Mouse (Mus musculus) myocyte (in vitro differentiated cells): ENCODE data around the gene Bcl2. TPM values are rescaled to one million over a fixed set of nuclear protein-coding genes. Genes with fewer than 3 reads are reported as not detected.
A peak's percentile ranks its signal among the peaks of the same experiment; 100 is the strongest.

Experiments used
- H3K27me3 ChIP-seq: one replicate; pipeline ENCODE4 v1.6.1; 2011; ENCODE audit not compliant: control insufficient read depth, insufficient read depth, insufficient read length
- H3K36me3 ChIP-seq: one replicate; pipeline ENCODE4 v1.6.1; 2011; ENCODE audit not compliant: control insufficient read depth, insufficient read depth
- H3K4me2 ChIP-seq: one replicate; pipeline ENCODE4 v1.6.1; 2011; ENCODE audit warnings: low read depth, control low read depth
- H3K4me3 ChIP-seq: one replicate; pipeline ENCODE4 v1.5.1; 2011; ENCODE audit warnings: mild to moderate bottlenecking, control low read depth, moderate library complexity
- H3K79me2 ChIP-seq: one replicate; pipeline ENCODE4 v1.6.1; 2011; ENCODE audit not compliant: control insufficient read depth, insufficient read depth
- H3ac ChIP-seq: one replicate; pipeline ENCODE4 v1.6.1; 2011; ENCODE audit not compliant: control insufficient read depth, insufficient read length
- CEBPB ChIP-seq: IDR thresholded peaks from 2 replicates; pipeline ENCODE4 v1.6.1; 2011; ENCODE audit warnings: mild to moderate bottlenecking, moderate library complexity; ENCODE audit not compliant: poor library complexity, insufficient read depth, severe bottlenecking
- E2F4 ChIP-seq: IDR thresholded peaks from one replicate; pipeline ENCODE4 v1.6.1; 2011; ENCODE audit warnings: mild to moderate bottlenecking, control low read depth, moderate library complexity; ENCODE audit not compliant: insufficient read depth
- MAX ChIP-seq: IDR thresholded peaks from one replicate; pipeline ENCODE4 v1.6.1; 2011; ENCODE audit warnings: low read depth, mild to moderate bottlenecking, control low read depth
- MYOD1 ChIP-seq, 3 experiments: IDR thresholded peaks; one replicate each; pipeline ENCODE4 v1.6.1; 2011; ENCODE audit warnings: control low read depth in 2 of 3, low read depth in 2 of 3, mild to moderate bottlenecking in 2 of 3, moderate library complexity in 1 of 3; ENCODE audit not compliant: insufficient read length in 2 of 3, control insufficient read depth in 1 of 3
- MYOG ChIP-seq, 3 experiments: IDR thresholded peaks; one replicate each; pipeline ENCODE4 v1.6.1; 2011; ENCODE audit warnings: control low read depth in 2 of 3, low read depth in 2 of 3, mild to moderate bottlenecking in 2 of 3; ENCODE audit not compliant: insufficient read length in 2 of 3, control insufficient read depth in 1 of 3, insufficient read depth in 1 of 3
- POLR2A ChIP-seq: IDR thresholded peaks from one replicate; pipeline ENCODE4 v1.6.1; 2011; ENCODE audit warnings: low read depth, mild to moderate bottlenecking, control low read depth, moderate library complexity; ENCODE audit not compliant: insufficient read length
- POLR2AphosphoS2 ChIP-seq: IDR thresholded peaks from one replicate; pipeline ENCODE4 v1.6.1; 2011; ENCODE audit warnings: low read depth, control low read depth; ENCODE audit not compliant: insufficient read length
- REST ChIP-seq: IDR thresholded peaks from one replicate; pipeline ENCODE4 v1.6.1; 2011; ENCODE audit warnings: mild to moderate bottlenecking, control low read depth, moderate library complexity; ENCODE audit not compliant: insufficient read depth, insufficient read length
- SRF ChIP-seq: IDR thresholded peaks from one replicate; pipeline ENCODE4 v1.6.1; 2011; ENCODE audit warnings: low read depth; ENCODE audit not compliant: control insufficient read depth, insufficient read length
- TCF12 ChIP-seq: IDR thresholded peaks from one replicate; pipeline ENCODE4 v1.6.1; 2011; ENCODE audit warnings: mild to moderate bottlenecking, control low read depth; ENCODE audit not compliant: poor library complexity, insufficient read depth, severe bottlenecking
- TCF3 ChIP-seq: IDR thresholded peaks from one replicate; pipeline ENCODE4 v1.6.1; 2011; ENCODE audit warnings: low read depth, control low read depth; ENCODE audit not compliant: insufficient read length
- USF1 ChIP-seq: IDR thresholded peaks from one replicate; pipeline ENCODE4 v1.6.1; 2011; ENCODE audit warnings: low read depth, mild to moderate bottlenecking, control low read depth, moderate library complexity
- polyA plus RNA-seq: library from polyadenylated mRNA; unstranded; fragments of >200 nt; fragmentation: generic; extraction: Trizol; gene quantifications from one replicate; pipeline ENCODE4 v1.2.1, GENCODE M21; 2012; ENCODE audit warnings: missing spikeins

Gene Bcl2
- polyA plus RNA-seq, 1 experiment: 1.9 TPM

- Histone ChIP-seq H3K79me2 (no peaks in the 10 kb centered on the region), H3K4me2 (peak overlapping the region; percentile 60), H3K27me3 (no peaks in the 10 kb centered on the region), H3ac (no peak overlapping the region), H3K36me3 (no peaks in the 10 kb centered on the region), H3K4me3 (no peak overlapping the region)
- 0 out of 2 replicates have a peak, but pooled peaks have one; percentile 21 for TF ChIP-seq CEBPB
- TF ChIP-seq E2F4: no peak
- no peak for TF ChIP-seq MAX
- TF ChIP-seq MYOD1 (IDR thresholded peaks at IDR 0.05; ENCODE audit: control insufficient read depth in 1 of 3, insufficient read length in 2 of 3, low read depth in 2 of 3): peak; percentile 87 to 95 (median 92)
- TF ChIP-seq TCF12: peak; percentile 53
- TF ChIP-seq USF1: peak; percentile 12
- peak; percentile 23 for TF ChIP-seq SRF
- TF ChIP-seq POLR2A: no peak
- TF ChIP-seq TCF3: no peak
- TF ChIP-seq REST: no peak
- TF ChIP-seq POLR2AphosphoS2: no peak
- TF ChIP-seq MYOG (IDR thresholded peaks at IDR 0.05; ENCODE audit: control insufficient read depth in 1 of 3, insufficient read depth in 1 of 3, insufficient read length in 2 of 3, low read depth in 2 of 3): peak in 1 of 3 experiments; percentile 37
These were observed 86.8 kb downstream of the Bcl2 start for GRCm38 (mm10) chr1:106627241-106627640.

DNA sequence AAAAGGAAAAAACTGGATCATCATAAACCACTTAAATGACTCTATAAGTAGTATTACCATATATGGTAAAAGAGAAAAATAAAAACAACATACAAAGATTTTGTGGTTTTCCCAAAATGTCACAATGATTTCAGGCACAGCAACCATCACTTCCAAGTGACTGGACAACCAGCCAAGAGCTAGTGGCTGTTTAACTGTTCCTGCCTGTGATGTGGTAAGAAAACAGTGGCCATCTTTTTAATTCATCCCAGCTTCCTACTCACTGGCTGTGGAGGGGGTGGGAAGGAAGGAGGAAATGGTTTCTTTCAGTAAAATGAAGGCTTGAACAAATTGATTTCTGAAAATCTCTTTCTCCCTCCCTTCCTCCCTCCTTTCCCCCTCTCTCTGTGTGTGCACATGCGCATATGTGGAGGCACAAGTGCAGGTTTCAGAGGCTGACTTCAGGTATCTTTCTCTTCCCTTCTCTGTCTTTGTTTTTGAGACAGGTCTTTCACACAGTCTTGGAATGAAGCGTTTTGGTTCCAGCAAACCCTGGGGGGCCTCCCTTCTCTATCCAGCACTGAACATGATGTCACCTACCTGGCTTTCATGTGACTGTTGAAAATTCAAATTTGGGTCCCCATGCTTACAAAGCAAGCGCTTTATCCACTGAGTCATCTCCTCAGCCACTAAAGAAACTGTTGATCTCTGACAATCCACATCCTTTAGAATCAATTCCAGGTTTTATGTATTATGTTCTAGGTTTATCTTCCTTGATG is 93.7 kb downstream of the Bcl2 start:
- Histone ChIP-seq H3ac (no peak overlapping the region), H3K79me2 (no peaks in the 10 kb centered on the region), H3K27me3 (no peaks in the 10 kb centered on the region), H3K36me3 (no peaks in the 10 kb centered on the region), H3K4me2 (no peak overlapping the region), H3K4me3 (no peak overlapping the region)
- no peak for TF ChIP-seq POLR2AphosphoS2
- 0 out of 2 replicates have a peak, but pooled peaks have one; percentile 5 for TF ChIP-seq CEBPB
- TF ChIP-seq MYOD1 (IDR thresholded peaks at IDR 0.05; ENCODE audit: control insufficient read depth in 1 of 3, insufficient read length in 2 of 3, low read depth in 2 of 3): no peak
- TF ChIP-seq MAX: no peak
- no peak for TF ChIP-seq REST

GRCm38 (mm10) chr1:106618814-106619213 is 95.3 kb downstream of the Bcl2 start:
- no peaks in the 10 kb centered on the region for H3K27me3 ChIP-seq
- no peak overlapping the region for H3K4me3 ChIP-seq
- H3ac ChIP-seq: no peak overlapping the region
- H3K36me3 ChIP-seq: no peaks in the 10 kb centered on the region
- TF ChIP-seq REST (no peak), MYOD1 (IDR thresholded peaks at IDR 0.05; ENCODE audit: control insufficient read depth in 1 of 3, insufficient read length in 2 of 3, low read depth in 2 of 3) (peak in 1 of 3 experiments; percentile 53)
- H3K79me2 ChIP-seq: no peaks in the 10 kb centered on the region
- no peak overlapping the region for H3K4me2 ChIP-seq

DNA sequence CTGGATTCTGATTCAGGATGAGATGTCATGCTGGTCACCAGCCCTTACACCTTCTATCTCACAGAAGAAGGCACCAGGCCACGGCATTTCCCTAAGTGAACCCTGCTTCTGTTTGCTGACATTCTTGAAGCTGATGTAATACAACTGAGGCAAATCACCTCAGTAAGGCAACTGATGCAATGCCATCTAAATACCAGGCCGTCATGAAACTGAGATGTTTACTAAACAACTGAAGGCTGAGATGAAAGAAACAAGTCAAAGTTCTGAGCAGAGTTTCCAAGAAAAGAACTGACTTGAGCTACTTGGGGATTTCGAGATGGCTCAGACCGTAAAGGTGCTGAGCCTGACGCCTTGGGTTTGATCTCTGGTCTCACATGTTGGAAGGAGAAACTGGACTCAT is 97.1 kb downstream of the Bcl2 start:
- TF ChIP-seq REST: no peak
- no peak for TF ChIP-seq MYOD1 (IDR thresholded peaks at IDR 0.05; ENCODE audit: control insufficient read depth in 1 of 3, insufficient read length in 2 of 3, low read depth in 2 of 3)
- no peak for TF ChIP-seq SRF
- no peak for TF ChIP-seq E2F4
- no peak for TF ChIP-seq MAX
- peak; percentile 51; the same call in 1 of the 2 replicates for TF ChIP-seq CEBPB
- no peak overlapping the region for H3K4me2 ChIP-seq
- no peak overlapping the region for H3ac ChIP-seq
- H3K27me3 ChIP-seq: no peaks in the 10 kb centered on the region
- no peaks in the 10 kb centered on the region for H3K36me3 ChIP-seq
- no peak overlapping the region for H3K4me3 ChIP-seq
- no peaks in the 10 kb centered on the region for H3K79me2 ChIP-seq

- Histone ChIP-seq H3K36me3 (no peaks in the 10 kb centered on the region), H3K4me2 (no peak overlapping the region), H3ac (no peak overlapping the region), H3K79me2 (no peaks in the 10 kb centered on the region), H3K4me3 (no peak overlapping the region), H3K27me3 (no peaks in the 10 kb centered on the region)
- TF ChIP-seq POLR2AphosphoS2 (no peak), REST (no peak), MYOG (IDR thresholded peaks at IDR 0.05; ENCODE audit: control insufficient read depth in 1 of 3, insufficient read depth in 1 of 3, insufficient read length in 2 of 3, low read depth in 2 of 3) (no peak), MAX (no peak), CEBPB (no peak), TCF12 (no peak), POLR2A (no peak), TCF3 (no peak), MYOD1 (IDR thresholded peaks at IDR 0.05; ENCODE audit: control insufficient read depth in 1 of 3, insufficient read length in 2 of 3, low read depth in 2 of 3) (no peak), USF1 (no peak), SRF (no peak), E2F4 (no peak)
These were observed 100.7 kb downstream of the Bcl2 start for GRCm38 (mm10) chr1:106613371-106613770.
